Mouse (Mus musculus): ENCODE results near the gene Snx1.

Gene Snx1

DNA sequence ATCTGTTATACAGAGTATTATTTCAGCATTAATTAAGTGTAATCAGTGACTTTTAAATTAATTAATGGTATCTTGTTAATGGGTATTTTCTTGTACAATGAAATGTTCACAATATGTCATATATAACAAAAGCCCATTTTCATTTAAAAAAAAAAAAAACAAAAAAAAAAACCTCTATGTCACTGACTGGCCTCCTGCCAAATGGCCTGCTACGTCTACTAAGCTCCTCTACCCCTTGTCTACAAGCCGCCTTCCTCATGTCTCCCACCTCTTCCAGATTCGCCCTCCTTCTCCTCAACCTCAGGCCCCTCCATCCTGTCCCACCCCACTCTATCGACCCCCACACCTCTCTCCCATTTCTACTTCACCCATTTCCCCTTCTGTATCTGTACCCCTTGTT, 74.9 kb downstream of the Snx1 start:
- DNase-seq (ENCODE audit: low read depth, low spot score), result no peak

DNA sequence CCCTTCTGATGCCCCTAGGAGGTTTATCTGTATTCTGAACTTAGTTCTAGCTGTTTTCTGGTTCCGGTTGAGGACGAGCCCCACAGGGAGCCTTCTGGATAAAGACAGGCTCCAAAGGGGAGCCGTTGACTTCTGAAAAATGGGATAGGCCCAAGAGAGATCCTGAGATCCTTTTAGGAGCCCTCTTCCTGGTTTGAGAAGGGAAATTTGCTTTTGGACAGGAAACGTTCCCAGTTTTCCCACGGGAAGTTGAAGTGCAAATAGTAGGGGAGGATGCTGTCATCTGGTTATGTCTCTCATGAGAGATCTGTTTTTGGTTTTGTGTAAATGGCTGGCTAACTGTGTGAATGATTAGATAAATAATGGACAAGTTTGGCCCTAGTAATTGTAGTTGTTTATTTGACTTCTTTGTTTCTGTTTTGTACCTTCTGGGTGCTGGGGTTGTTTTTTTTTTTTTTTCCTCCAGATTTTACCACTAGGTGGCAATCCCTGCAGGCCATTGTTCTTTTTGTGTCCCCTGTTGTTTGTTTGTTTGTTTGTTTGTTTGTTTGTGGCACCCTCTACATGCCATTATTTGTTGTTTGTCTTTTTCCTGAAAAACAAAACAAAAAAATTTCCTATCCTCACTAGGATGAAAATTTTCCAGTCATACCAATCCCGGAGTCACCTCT, 76.3 kb downstream of the Snx1 start:
- DNase-seq (ENCODE audit: low read depth, low spot score), result no peak

DNA sequence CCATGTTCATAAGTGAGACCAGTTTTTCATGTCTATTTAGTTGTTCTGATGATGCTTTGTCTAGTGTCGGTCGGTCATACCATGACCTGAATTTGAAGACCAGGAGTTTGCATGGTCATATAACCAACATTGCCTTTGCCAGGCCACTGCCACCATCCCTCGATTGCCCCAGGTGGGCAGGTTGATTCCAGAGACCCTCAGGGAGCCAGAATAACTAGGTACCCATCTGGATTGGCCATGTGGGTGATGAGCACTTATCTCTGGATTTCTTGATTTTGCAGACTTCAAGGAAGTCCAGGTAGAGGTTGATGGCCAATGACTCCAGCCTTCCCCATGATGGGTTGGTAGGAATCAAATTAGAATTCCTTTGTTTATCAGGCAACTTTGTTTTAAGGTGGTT, 83.1 kb downstream of the Snx1 start:
- no peak for DNase-seq (ENCODE audit: low read depth, low spot score)

DNA sequence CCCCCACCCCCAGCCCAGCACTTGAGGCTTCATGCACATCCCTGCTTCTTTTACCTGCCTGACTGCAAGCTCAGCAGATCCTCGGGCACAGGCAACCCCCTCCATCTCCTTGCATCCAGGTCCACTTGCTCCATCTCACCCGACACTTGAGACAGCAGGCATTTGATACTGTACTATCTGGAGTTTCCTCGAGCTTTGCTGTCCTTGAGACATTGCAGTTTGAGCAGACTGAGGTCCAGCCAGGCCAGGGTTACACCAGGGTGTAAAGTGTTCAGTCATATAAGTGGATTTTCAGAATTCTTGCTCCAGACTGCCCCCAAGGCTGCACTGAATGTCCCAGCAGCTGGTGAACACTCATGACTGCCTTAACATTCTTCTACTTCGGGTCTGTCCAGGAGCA, 84.1 kb downstream of the Snx1 start:
- DNase-seq (ENCODE audit: low read depth, low spot score), result no peak

DNA sequence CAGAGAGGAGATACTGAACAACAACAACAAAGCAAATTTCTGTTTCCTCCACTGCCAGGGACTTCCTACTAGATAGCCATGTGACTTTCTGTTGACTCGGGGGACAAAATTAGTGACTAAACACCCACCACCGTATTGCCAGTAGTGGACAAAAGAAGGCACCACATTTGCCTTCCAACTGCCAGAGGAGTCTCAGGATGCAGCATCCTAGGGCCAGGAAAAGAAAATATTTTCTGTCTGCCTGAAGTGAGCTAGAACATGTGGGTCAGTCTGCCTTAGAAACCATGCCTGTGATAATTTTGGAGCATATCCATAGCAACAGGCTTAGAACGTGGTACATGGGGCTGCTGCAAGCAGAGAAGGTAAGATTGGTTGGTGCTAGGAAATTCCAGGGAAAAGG, 85.6 kb downstream of the Snx1 start:
- DNase-seq (ENCODE audit: low read depth, low spot score), result no peak

DNA sequence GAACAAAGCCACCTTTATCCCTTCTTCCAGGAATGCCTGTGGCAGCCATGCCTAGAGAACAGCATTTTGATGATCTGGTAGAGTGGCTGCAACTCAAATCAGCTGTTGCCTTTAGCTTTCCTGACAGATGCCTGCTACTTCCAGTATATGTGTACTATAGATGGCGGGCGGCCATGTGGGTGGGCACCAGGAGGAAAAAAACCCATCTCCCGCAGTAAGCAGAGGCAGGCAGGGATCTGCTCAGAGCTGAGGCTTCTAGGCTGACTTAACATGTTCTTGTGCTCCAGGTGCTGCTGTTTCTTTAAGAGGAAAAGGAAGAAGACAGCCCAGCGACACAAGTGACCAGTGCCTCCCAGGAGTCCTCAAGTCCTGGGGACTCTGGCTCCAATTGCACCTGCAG, 87.1 kb downstream of the Snx1 start:
- DNase-seq (ENCODE audit: low read depth, low spot score), result no peak

DNA sequence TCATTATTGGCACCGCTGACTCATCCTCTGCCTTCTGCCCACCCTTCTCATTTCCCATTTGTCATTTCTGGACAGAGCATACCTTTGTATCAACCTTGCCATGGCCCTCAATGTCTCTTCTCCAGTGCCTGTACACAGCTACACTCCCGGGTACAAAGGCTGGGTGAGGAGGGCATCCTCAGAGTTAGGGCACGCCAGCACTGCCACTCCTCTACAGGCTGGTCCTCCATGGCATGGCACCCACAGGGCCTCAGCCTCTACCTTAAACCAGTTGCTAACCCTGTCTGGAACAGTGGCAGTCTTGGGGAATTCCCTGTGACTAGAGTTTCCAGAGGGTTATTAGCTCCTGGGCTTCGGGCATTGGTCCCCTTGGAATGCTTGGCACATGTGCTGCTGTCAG, 87.8 kb downstream of the Snx1 start:
- DNase-seq (ENCODE audit: low read depth, low spot score), result no peak
